Mouse (Mus musculus) embryonic stem cell, embryonic (primary cell): ENCODE data around the gene Pacs1.

Experiments
- CTCF ChIA-PET, 4 experiments: fragments of 300-600 bp in 2 of 4; fragments of 350-600 bp in 2 of 4; sonication (Branson Sonifier 250); formaldehyde crosslinking; loops; one replicate each; lab custom pipeline; 2022; ENCODE audit warnings: inconsistent platforms in 2 of 4; lab: Charles Lee
- POLR2A ChIA-PET, 4 experiments: fragments of 300-600 bp in 2 of 4; fragments of 350-600 bp in 2 of 4; sonication (Branson Sonifier 250); formaldehyde crosslinking; loops; one replicate each; lab custom pipeline; 2022; ENCODE audit warnings: antibody characterized with exemption in 4 of 4, inconsistent platforms in 1 of 4; lab: Charles Lee

The Pacs1 gene

GRCm38 (mm10) chr19:5085145-5085863, 187.6 kb downstream of the Pacs1 start, which contains the start of gene Tmem151a:
Gene Tmem151a (minus strand): TSS chr19:5085531.
- POLR2A ChIA-PET = interaction anchor here in 3 of 4 experiments (0.5 to 1.5 kb wide), 8 partner anchors 12 to 700 kb away, joined by 3 to 6 read pairs (median 3); partner anchors contain the start of genes AI837181 (in 1 of the 3) and Drap1 (in 1 of the 3)
- CTCF ChIA-PET = interaction anchor here in 3 of 4 experiments (0.7 to 1.3 kb wide), 7 partner anchors 34 to 646 kb away, joined by 3 to 10 read pairs (median 4); partner anchors contain the start of gene Rin1 (in 1 of the 3)

- ChIA-PET CTCF (interaction anchor here in 1 of 4 experiments (1.0 kb wide), 1 partner anchor 34 kb away, joined by 5 read pairs; no protein-coding TSS in a partner anchor), POLR2A (interaction anchor here in 2 of 4 experiments (0.5 to 0.7 kb wide), 2 partner anchors 12 to 700 kb away, joined by 3 read pairs; no protein-coding TSS in a partner anchor)
These were observed 188.1 kb downstream of the Pacs1 start for GRCm38 (mm10) chr19:5084834-5085144.

GRCm38 (mm10) chr19:5083961-5084833, 188.7 kb downstream of the Pacs1 start:
- ChIA-PET POLR2A (interaction anchor here in 3 of 4 experiments (0.5 to 3.4 kb wide), 3 partner anchors 12 to 699 kb away, joined by 3 to 15 read pairs (median 3); no protein-coding TSS in a partner anchor), CTCF (interaction anchor here in 3 of 4 experiments (1.0 to 2.6 kb wide), 3 partner anchors 30 to 67 kb away, joined by 5 to 8 read pairs (median 7); no protein-coding TSS in a partner anchor)
